Mouse (Mus musculus) small intestine, adult 2 months (tissue): ENCODE data around the gene G3bp2. TPM values are rescaled to one million over a fixed set of nuclear protein-coding genes. Genes with fewer than 3 reads are reported as not detected.

ENCODE experiments used
- H3K27ac ChIP-seq: fragments of 200-500 bp; 2 replicates; pipeline ENCODE4 v1.5.1; 2012; ENCODE audit warnings: low read depth, low read length, control low read depth, inconsistent platforms; ENCODE audit not compliant: insufficient read depth
- H3K27me3 ChIP-seq: fragments of 200-500 bp; 2 replicates; pipeline ENCODE4 v1.6.1; 2012; ENCODE audit warnings: mild to moderate bottlenecking, moderate library complexity, low read length, inconsistent platforms; ENCODE audit not compliant: control insufficient read depth, insufficient read depth
- H3K36me3 ChIP-seq: fragments of 200-500 bp; 2 replicates; pipeline ENCODE4 v1.6.1; 2012; ENCODE audit warnings: mild to moderate bottlenecking, low read length, control low read depth, inconsistent platforms; ENCODE audit not compliant: control insufficient read depth, insufficient read depth
- H3K4me1 ChIP-seq: fragments of 200-500 bp; 2 replicates; pipeline ENCODE4 v1.6.1; 2012; ENCODE audit warnings: low read length, inconsistent platforms, mixed read lengths; ENCODE audit not compliant: control insufficient read depth, insufficient read depth, insufficient read length
- H3K4me3 ChIP-seq: fragments of 200-500 bp; 2 replicates; pipeline ENCODE4 v1.5.1; 2012; ENCODE audit warnings: low read depth, mild to moderate bottlenecking, control low read depth, inconsistent platforms, low read length, moderate library complexity
- CTCF ChIP-seq: fragments of 200-500 bp; IDR thresholded peaks from 2 replicates; pipeline ENCODE4 v1.5.1; 2012; ENCODE audit warnings: low read depth, mild to moderate bottlenecking, control low read depth, inconsistent platforms, low read length, moderate library complexity, mixed read lengths; ENCODE audit not compliant: insufficient replicate concordance, insufficient read length; ENCODE audit errors: extremely low read depth
- POLR2A ChIP-seq: fragments of 200-500 bp; IDR thresholded peaks from 2 replicates; pipeline ENCODE4 v1.6.1; 2012; ENCODE audit warnings: low read depth, mild to moderate bottlenecking, control low read depth, inconsistent platforms, low read length, moderate library complexity
- WGBS: fragments of 180-500 bp; shearing (Covaris S2); methylation state at CpG from one replicate; pipeline ENCODE4 v1.1.7; 2018; 5-methylcytosine and 5-hydroxymethylcytosine counted together
- polyA plus RNA-seq: library from polyadenylated mRNA; depleted of rRNA; stranded (reverse); fragments of >200 nt; gene quantifications from 2 replicates; pipeline ENCODE4 v1.2.3, GENCODE M21; 2012

Gene G3bp2
- polyA plus RNA-seq, 1 experiment = 6.9 TPM

DNA sequence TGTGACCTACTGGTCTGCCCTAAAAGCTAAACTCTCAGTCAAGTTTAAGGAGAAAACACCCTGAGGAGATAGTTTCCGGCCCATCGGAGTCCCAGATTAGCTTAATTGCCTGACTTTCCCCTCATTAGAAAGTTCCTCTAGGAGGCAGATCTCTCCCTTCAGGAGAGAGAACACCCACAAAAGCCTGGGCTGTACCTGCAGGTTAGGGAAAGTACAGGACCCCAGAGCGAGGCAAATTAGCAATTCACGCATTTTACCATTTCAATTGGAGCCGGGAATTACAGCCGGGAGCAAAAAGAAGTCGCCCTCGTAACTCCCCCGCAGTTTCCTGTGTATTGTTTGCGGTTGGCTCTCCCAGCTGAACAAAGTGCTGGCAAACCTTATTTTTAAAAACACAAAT is 29.1 kb upstream of the G3bp2 start:
- WGBS = 10% methylated on average over 10 of the region's 10 CpGs
- Histone ChIP-seq H3K27me3 (no peaks in the 10 kb centered on the region), H3K27ac (no peak overlapping the region), H3K4me3 (peak overlapping the region; percentile 41), H3K36me3 (no peaks in the 10 kb centered on the region), H3K4me1 (no peaks in the 10 kb centered on the region)
- TF ChIP-seq CTCF = no peak
- no peak for TF ChIP-seq POLR2A

DNA sequence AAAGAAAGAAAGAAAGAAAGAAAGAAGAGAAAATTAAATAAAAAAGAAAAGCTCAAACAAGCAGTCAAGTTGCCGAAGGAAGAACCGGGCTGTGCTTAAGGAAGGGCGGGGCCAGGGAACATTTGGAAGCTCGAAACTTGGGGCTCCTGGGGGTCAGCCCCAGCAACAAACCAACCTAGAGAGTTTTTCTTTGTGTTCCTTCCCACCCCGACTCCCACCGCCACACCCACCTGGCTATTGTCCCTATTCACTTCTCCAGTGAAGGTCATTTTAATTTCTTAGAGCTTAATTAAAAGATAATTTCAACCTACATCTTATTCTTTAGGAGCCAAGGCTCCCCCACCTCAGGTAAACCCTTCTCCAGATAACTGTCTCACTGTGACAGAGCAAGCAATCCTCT is 28.7 kb upstream of the G3bp2 start:
- no peaks in the 10 kb centered on the region for H3K36me3 ChIP-seq
- H3K27me3 ChIP-seq = no peaks in the 10 kb centered on the region
- H3K27ac ChIP-seq = no peak overlapping the region
- 9% methylated on average over 6 of the region's 6 CpGs for whole genome bisulfite sequencing
- H3K4me1 ChIP-seq = no peaks in the 10 kb centered on the region
- peak overlapping the region; percentile 28 for H3K4me3 ChIP-seq
- TF ChIP-seq CTCF (no peak), POLR2A (no peak)

DNA sequence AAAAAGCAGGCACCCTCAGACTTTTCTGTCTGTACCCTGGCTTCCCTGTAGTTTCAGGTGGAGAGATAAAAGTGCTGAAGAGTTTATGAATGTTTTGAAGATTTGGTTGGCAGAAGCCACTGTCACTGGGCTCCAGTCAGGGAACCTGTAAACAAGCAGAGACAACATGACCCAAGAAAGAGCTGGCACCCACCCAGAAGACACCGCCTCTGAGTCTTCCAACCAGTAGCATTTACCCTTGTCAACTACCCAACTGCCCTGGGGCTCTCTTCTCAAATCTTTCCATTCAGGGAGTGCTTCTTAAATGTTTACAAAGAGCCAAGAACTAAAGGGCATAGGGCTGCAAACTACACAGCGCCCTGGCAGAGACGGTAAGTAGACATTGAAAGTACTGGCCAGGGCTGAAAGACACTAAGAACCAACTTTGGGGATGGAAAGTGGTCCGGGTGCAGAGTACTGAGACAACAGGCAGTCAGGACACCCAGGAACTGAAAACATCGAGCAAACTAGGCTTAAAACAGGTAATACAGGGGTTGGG is 27.4 kb upstream of the G3bp2 start:
- WGBS = 75% methylated on average over 5 of the region's 5 CpGs
- Histone ChIP-seq H3K27ac (no peak overlapping the region), H3K27me3 (no peaks in the 10 kb centered on the region), H3K4me1 (peaks cover 3% of the 10 kb centered on the region; the same call in 1 of the 2 replicates), H3K36me3 (no peaks in the 10 kb centered on the region), H3K4me3 (no peak overlapping the region)
- TF ChIP-seq CTCF (no peak), POLR2A (no peak)

DNA sequence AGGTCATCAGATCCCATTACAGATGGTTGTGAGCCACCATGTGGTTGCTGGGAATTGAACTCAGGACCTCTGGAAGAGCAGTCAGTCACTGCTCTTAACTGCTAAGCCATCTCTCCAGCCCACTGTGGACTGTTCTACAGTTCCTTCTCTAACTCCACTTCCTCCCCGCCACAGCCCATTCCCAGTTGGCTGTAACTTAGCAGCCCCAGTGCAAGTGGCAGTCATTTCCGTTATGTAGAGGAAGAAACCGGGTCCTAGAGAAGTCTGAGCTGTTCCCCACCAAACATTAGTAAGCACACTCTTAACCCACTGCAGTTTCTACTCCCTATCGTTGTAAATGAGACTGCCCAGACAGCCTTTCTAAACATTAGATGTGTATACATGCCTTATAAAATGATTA is 23.8 kb upstream of the G3bp2 start:
- no peaks in the 10 kb centered on the region for H3K27me3 ChIP-seq
- H3K4me3 ChIP-seq = no peak overlapping the region
- TF ChIP-seq POLR2A (no peak), CTCF (no peak)
- no peaks in the 10 kb centered on the region for H3K36me3 ChIP-seq
- no peak overlapping the region for H3K27ac ChIP-seq
- peaks cover 8% of the 10 kb centered on the region; the same call in 1 of the 2 replicates for H3K4me1 ChIP-seq
- 78% methylated on average over 4 of the region's 4 CpGs for WGBS

- TF ChIP-seq CTCF = no peak
- no peak for TF ChIP-seq POLR2A
- 21% methylated on average over 10 of the region's 10 CpGs for WGBS
- Histone ChIP-seq H3K4me3 (no peak overlapping the region), H3K4me1 (peaks cover 9% of the 10 kb centered on the region; the same call in 1 of the 2 replicates), H3K27ac (no peak overlapping the region), H3K27me3 (no peaks in the 10 kb centered on the region), H3K36me3 (no peaks in the 10 kb centered on the region)
These were observed 23.0 kb upstream of the G3bp2 start for GRCm38 (mm10) chr5:92106327-92107125.

DNA sequence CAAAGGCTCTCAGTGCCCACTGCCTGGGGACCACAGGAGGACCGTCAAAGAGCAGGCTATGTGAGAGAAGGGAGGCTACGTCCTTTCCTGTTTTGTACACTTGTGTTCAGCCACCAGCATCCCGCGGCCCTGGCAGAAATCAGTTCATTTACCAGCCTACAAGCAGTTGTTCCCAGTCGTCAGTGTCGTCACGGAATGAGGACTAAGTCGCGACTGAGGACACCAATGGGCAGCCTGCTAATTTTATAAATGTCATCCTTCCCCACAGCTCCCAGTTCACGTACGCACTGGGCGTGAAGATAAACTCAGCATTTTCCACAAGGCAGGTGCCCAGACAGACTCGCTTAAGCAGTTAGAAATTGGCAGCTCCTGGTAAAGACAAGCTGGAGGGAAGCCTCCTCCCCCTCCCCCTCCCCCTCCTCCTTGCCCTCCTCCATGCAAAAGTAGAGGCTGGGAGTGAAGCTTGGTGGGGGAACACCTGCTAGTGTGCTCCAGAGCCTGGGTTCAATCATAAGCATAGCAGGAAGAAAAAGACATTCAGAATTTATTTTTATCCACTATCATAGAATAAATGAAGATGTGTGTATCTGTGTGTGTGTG is 20.4 kb upstream of the G3bp2 start:
- WGBS = 54% methylated on average over 13 of the region's 13 CpGs
- Histone ChIP-seq H3K4me3 (no peak overlapping the region), H3K36me3 (no peaks in the 10 kb centered on the region), H3K27me3 (no peaks in the 10 kb centered on the region), H3K27ac (no peak overlapping the region), H3K4me1 (peaks cover 9% of the 10 kb centered on the region; the same call in 1 of the 2 replicates)
- TF ChIP-seq POLR2A (no peak), CTCF (no peak)

DNA sequence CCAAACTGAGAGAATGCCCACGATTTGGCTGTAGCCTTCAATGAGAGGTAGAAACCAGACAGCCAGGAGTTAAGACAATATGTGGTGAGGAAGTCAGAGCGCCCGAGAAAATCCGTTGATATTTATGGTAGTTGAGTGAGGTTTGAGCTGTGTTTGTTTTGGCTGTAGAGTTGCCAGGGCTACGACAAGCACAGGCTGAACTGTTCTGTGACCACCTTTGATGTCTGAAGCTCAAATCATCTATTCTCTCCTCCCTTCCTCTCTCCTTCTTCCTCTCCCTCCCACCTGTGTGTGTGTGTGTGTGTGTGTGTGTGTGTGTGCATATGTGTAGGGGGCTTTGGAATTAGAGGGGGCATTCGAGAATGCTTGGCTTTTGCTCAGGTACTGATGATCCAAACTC is 19.5 kb upstream of the G3bp2 start:
- Histone ChIP-seq H3K27me3 (no peaks in the 10 kb centered on the region), H3K4me3 (no peak overlapping the region), H3K4me1 (peaks cover 12% of the 10 kb centered on the region; the same call in 1 of the 2 replicates), H3K27ac (no peak overlapping the region), H3K36me3 (no peaks in the 10 kb centered on the region)
- TF ChIP-seq POLR2A = no peak
- TF ChIP-seq CTCF = no peak
- 5% methylated on average over 6 of the region's 6 CpGs for WGBS
